Mouse (Mus musculus) midbrain, embryonic 13.5 days (tissue): Measurements from ENCODE around the gene Spire2. TPM values are rescaled to one million over a fixed set of nuclear protein-coding genes. Genes with fewer than 3 reads are reported as not detected.
"Not testable (repeated sequence)": the region's sequence is repeated elsewhere in the genome, so short reads cannot be mapped to it uniquely, and the experiment has no call there.

Experiments used
- ATAC-seq: fragments of 200-750 bp; cut with Nextera tagmentation; 2 replicates; pipeline ENCODE4 v1.8.0; 2017; ENCODE audit warnings: mild to moderate bottlenecking, moderate TSS enrichment, moderate library complexity
- H3K27ac ChIP-seq: fragments of 300-500 bp; sonication (generic); 2 replicates; pipeline ENCODE4 v1.5.1; 2015; ENCODE audit warnings: inconsistent platforms, mild to moderate bottlenecking, moderate library complexity
- H3K27me3 ChIP-seq: fragments of 300-500 bp; sonication (generic); 2 replicates; pipeline ENCODE4 v1.6.1; 2015; ENCODE audit warnings: mild to moderate bottlenecking, inconsistent platforms
- H3K36me3 ChIP-seq: fragments of 300-500 bp; sonication (generic); 2 replicates; pipeline ENCODE4 v1.6.1; 2015; ENCODE audit warnings: mild to moderate bottlenecking, inconsistent platforms
- H3K4me1 ChIP-seq: fragments of 300-500 bp; sonication (generic); replicated peaks from 2 replicates; pipeline ENCODE4 v1.6.1; 2015; ENCODE audit warnings: inconsistent platforms
- H3K4me2 ChIP-seq: fragments of 300-500 bp; sonication (generic); replicated peaks from 2 replicates; pipeline ENCODE4 v1.6.1; 2015; ENCODE audit warnings: moderate library complexity, mild to moderate bottlenecking, inconsistent platforms
- H3K4me3 ChIP-seq: fragments of 300-500 bp; sonication (generic); replicated peaks from 2 replicates; pipeline ENCODE4 v1.5.1; 2015; ENCODE audit warnings: mild to moderate bottlenecking, inconsistent platforms
- H3K9ac ChIP-seq: fragments of 300-500 bp; sonication (generic); replicated peaks from 2 replicates; pipeline ENCODE4 v1.6.1; 2015; ENCODE audit warnings: mild to moderate bottlenecking, inconsistent platforms
- H3K9me3 ChIP-seq: fragments of 300-500 bp; sonication (generic); 2 replicates; pipeline ENCODE4 v1.6.1; 2016; ENCODE audit warnings: mild to moderate bottlenecking, inconsistent platforms
- WGBS: fragments of 180-500 bp; shearing (Covaris S2); methylation state at CpG from one replicate; pipeline ENCODE4 v1.1.7; 2015; 5-methylcytosine and 5-hydroxymethylcytosine counted together
- polyA plus RNA-seq: library from polyadenylated mRNA; unstranded; fragments of >200 nt; fragmentation: Nextera tagmentation; extraction: Ambion mirVana; gene quantifications from 2 replicates; pipeline ENCODE4 v1.2.1, GENCODE M21; 2015

The Spire2 gene
- polyA plus RNA-seq, 1 experiment from 2014 or later, result 38.7 TPM

DNA sequence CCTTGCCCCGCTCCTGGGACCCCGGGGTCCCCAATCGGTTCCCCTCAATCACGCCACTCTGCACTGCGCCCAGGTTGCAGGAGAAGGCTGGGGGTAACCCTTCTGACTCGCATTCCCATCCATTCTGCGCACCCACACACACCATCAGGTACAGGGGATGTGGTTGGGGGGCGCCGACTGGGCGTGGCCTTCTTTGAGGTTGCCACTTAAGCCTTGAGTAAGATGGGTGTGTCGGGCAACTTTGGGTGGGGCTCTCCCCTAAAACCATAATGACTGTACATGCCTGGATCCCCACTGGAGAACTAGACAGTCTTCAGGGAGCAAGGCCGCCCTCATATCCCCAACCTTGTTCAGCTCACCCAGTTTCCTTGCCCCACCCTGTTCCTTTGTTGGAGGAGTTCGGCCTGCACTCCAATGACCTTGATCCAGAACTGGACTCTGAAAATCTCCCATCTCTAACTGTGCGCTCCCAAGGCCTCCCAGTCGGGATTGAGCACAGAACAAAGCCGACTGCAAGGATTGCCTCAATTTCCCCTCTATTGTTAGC is 79.3 kb downstream of the Spire2 start:
- peak overlapping the region; percentile 98 for H3K4me3 ChIP-seq
- peak overlapping the region; percentile 99 for H3K27ac ChIP-seq
- peak; percentile 55 for ATAC-seq
- H3K9ac ChIP-seq, result peak overlapping the region; percentile 100
- H3K9me3 ChIP-seq, result no peaks in the 10 kb centered on the region
- H3K27me3 ChIP-seq, result no peaks in the 10 kb centered on the region
- peaks cover 4% of the 10 kb centered on the region; the same call in 1 of the 2 replicates for H3K36me3 ChIP-seq
- peak overlapping the region; percentile 90 for H3K4me2 ChIP-seq
- peaks cover 61% of the 10 kb centered on the region for H3K4me1 ChIP-seq
- 3% methylated on average over 16 of the region's 16 CpGs for WGBS

DNA sequence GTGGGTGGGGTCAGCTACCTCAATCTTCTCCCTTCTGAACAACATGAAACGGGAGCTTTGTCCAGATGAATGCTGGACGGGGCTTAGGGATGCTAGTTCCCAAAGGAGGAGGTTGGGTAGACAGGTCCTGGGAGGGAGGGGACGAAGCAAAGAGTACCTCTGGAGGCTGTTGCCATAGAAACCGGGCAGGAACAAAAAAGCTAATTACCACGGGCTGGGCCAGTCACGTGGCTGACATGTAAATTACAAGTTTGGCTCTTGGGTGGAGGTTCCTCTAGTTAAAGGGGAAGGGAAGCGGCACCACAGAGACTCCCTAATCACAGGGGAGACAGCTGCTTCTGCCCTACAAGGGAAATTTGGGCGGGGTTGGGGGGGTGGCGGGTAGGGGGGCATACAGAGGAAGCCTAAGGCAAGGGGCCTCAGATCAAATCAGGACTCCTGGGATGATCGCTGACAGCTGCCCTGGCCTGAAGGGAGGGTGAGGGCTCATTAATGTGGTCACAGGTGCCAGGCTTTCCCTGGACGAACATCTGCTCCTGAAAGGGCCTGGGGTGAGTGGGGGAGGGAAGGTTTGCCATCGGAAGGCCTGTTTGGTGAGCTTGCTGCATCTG is 80.2 kb downstream of the Spire2 start:
- ATAC-seq, result peak; percentile 28
- peaks cover 4% of the 10 kb centered on the region; the same call in 1 of the 2 replicates for H3K36me3 ChIP-seq
- H3K9me3 ChIP-seq, result no peaks in the 10 kb centered on the region
- H3K4me1 ChIP-seq, result peaks cover 62% of the 10 kb centered on the region
- peak overlapping the region; percentile 90 for H3K4me2 ChIP-seq
- under 1% methylated on average over 12 of the region's 12 CpGs for WGBS
- no peaks in the 10 kb centered on the region for H3K27me3 ChIP-seq
- peak overlapping the region; percentile 100 for H3K9ac ChIP-seq
- peak overlapping the region; percentile 99 for H3K27ac ChIP-seq
- peak overlapping the region; percentile 98 for H3K4me3 ChIP-seq

DNA sequence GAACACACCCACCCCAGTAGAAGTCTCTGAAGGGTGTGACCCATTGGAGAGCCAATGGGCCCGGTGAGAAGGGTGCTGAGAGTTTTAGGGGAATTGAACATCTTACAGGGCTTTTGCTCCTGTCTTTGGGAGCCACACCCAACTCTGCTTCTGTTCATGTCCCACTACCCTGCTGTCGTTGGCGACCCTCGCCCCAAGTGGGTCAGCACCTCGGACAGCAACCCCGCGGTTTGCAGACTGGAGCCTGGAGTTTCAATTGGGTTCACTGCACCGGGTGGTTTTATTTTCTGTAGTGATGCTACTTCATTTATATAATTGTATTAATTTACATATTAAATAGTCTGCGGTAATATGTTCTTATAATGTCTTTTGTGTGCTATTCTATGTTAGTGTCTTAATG is 81.7 kb downstream of the Spire2 start:
- peak overlapping the region; percentile 98 for H3K4me3 ChIP-seq
- peaks cover 20% of the 10 kb centered on the region for H3K36me3 ChIP-seq
- H3K4me2 ChIP-seq, result peak overlapping the region; percentile 90
- peak overlapping the region; percentile 99 for H3K27ac ChIP-seq
- peak overlapping the region; percentile 100 for H3K9ac ChIP-seq
- no peaks in the 10 kb centered on the region for H3K27me3 ChIP-seq
- no peaks in the 10 kb centered on the region for H3K9me3 ChIP-seq
- 13% methylated on average over 9 of the region's 9 CpGs for WGBS
- no peak for ATAC-seq
- H3K4me1 ChIP-seq, result peaks cover 66% of the 10 kb centered on the region

DNA sequence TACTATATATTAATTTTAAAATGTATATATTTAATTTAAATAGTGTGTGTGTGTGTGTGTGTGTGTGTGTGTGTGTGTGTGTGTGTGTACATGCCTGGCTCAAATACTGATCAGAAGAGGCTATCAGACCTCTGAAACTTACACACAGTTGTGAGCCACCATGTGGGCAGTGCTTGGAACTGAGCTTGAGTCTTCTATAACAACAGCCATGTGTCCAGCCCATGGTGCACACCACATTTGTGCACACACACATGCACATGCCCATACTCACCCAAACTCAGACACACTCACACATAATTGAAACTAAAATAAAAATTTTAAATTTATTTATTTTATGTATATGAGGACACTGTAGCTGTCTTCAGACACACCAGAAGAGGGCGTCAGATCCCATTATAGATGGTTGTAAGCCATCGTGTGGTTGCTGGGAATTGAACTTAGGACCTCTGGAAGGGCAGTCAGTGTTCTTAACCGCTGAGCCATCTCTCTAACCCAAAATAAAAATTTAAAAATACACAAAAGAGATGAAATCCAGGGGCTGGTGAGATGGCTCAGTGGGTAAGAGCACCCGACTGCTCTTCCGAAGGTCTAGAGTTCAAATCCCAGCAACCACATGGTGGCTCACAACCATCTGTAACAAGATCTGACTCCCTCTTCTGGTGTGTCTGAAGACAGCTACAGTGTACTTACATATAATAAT is 82.6 kb downstream of the Spire2 start:
- Histone ChIP-seq H3K4me1 (peaks cover 57% of the 10 kb centered on the region), H3K4me3 (peak overlapping the region; percentile 98), H3K36me3 (peaks cover 29% of the 10 kb centered on the region), H3K4me2 (peak overlapping the region; percentile 90)
- not testable (repeated sequence) for H3K27ac ChIP-seq, H3K9me3 ChIP-seq, H3K9ac ChIP-seq, ATAC-seq, H3K27me3 ChIP-seq
- WGBS, result 83% methylated on average over 5 of the region's 5 CpGs

DNA sequence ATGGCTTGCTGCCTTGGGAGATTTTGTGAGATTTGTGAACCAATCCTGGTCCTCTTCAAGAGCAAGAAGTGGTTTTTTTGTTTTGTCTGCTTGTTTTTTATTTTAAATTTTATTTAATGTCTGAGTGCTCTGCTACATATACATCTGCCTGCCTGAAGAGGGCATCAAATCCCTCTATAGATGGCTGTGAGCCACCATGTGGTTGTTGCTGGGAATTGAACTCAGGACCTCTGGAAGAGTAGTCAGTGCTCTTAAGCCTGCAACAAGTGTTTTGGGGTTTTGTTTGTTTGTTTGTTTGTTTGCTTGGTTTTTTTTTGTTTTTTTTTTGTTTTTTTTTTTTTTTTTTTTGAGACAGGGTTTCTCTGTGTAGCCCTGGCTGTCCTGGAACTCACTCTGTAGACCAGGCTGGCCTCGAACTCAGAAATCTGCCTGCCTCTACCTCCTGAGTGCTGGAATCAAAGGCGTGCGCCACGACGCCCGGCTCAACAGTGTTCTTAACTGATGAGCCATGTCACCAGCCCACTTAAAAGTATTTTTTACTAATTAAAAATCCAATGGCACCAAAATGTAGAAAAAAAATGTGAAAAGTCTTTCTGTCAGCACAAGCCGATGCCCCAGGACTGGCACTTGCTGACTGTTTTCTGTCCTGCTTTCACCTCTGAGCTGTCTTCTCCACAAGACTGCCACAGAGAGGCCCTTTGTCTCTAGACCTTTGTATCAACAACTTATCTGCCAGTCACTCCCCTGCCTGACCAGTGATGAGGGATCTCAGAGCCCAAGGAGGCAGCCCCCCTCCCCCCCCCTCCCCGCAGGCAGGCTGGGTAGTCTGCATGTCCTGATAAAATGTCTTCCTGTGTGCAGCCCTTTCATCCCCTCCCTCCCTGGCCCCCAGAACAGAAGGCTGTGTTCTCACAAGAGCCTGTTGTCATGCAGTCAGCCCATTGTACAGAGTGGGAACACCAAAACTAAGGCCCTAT is 83.7 kb downstream of the Spire2 start:
- Histone ChIP-seq H3K9me3 (no peaks in the 10 kb centered on the region), H3K27ac (0 out of 2 replicates have a peak overlapping the region, but pooled peaks have one; percentile 7), H3K4me1 (peaks cover 56% of the 10 kb centered on the region), H3K4me2 (peak overlapping the region; percentile 90), H3K36me3 (peaks cover 40% of the 10 kb centered on the region), H3K4me3 (peak overlapping the region; percentile 98), H3K9ac (no peak overlapping the region), H3K27me3 (no peaks in the 10 kb centered on the region)
- 86% methylated on average over 8 of the region's 8 CpGs for WGBS
- no peak for ATAC-seq

DNA sequence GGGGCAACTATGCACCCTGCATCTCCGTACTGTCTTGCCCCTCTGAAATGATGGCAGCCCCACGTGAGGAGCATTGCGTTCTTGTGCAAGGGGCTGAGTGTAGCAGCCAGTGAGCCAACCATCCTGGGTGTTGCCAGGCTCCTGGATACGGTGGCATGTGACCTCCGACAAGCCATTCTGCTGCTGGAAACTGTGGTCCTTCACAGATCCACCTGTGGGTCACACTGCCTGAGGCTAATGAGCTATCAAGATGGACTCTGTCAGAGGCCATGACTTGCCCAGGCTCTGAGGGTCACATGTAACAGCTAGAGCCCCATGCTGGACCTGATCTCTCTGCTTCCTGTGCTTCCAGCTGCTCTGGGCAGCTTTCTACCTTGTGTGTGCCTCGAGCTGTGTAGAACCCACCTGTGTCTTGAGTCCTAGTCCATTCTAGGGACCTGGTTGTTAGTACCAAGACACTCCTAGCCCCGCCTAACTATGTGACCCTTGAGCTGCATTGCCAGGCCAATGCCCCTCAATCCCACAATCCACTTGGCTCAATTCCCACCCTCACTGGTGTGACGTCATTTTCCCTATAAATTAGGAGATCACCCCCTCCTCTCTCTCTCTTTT is 84.5 kb downstream of the Spire2 start:
- Histone ChIP-seq H3K4me2 (peak overlapping the region; percentile 90), H3K4me3 (peak overlapping the region; percentile 98), H3K36me3 (peaks cover 46% of the 10 kb centered on the region), H3K4me1 (peaks cover 61% of the 10 kb centered on the region), H3K27me3 (no peaks in the 10 kb centered on the region), H3K27ac (0 out of 2 replicates have a peak overlapping the region, but pooled peaks have one; percentile 7), H3K9me3 (no peaks in the 10 kb centered on the region), H3K9ac (no peak overlapping the region)
- ATAC-seq, result no peak
- 81% methylated on average over 8 of the region's 8 CpGs for WGBS

Other genes starting within 250 kb of the Spire2 start
- gene Rpl13, start 230.4 kb upstream of the Spire2 start, polyA plus RNA-seq, result 776 and 798 TPM in 2 replicates
- gene Cpne7, start 215.3 kb upstream of the Spire2 start, polyA plus RNA-seq, result 1.6 and 1.9 TPM in 2 replicates
- 0.77 and 1.0 TPM in 2 replicates for gene Sult5a1, start 174.4 kb upstream of the Spire2 start, polyA plus RNA-seq
- not detected in 2 replicates for gene Dpep1, start 146.5 kb upstream of the Spire2 start, polyA plus RNA-seq
- gene Chmp1a, start 120.0 kb upstream of the Spire2 start, polyA plus RNA-seq, result 196 and 212 TPM in 2 replicates
- 6.5 and 7.2 TPM in 2 replicates for gene Spata33, start 119.9 kb upstream of the Spire2 start, polyA plus RNA-seq
- 48.3 and 48.7 TPM in 2 replicates for gene Cdk10, start 107.9 kb upstream of the Spire2 start, polyA plus RNA-seq
- gene Spata2l, start 96.5 kb upstream of the Spire2 start, polyA plus RNA-seq, result 2.7 and 2.8 TPM in 2 replicates
- 23.6 and 26.3 TPM in 2 replicates for gene Zfp276, start 78.5 kb upstream of the Spire2 start, polyA plus RNA-seq
- gene Vps9d1, start 78.4 kb upstream of the Spire2 start, polyA plus RNA-seq, result 51.5 and 53.4 TPM in 2 replicates
- gene Fanca, start 14.1 kb upstream of the Spire2 start, polyA plus RNA-seq, result 14.0 and 15.2 TPM in 2 replicates
- 238 and 263 TPM in 2 replicates for gene Tcf25, start 41.0 kb downstream of the Spire2 start, polyA plus RNA-seq
- 0.17 and 0.31 TPM in 2 replicates for gene Mc1r, start 74.4 kb downstream of the Spire2 start, polyA plus RNA-seq
- 1,993 and 2,050 TPM in 2 replicates for gene Tubb3, start 78.7 kb downstream of the Spire2 start, polyA plus RNA-seq
- 41.7 and 42.8 TPM in 2 replicates for gene Def8, start 90.8 kb downstream of the Spire2 start, polyA plus RNA-seq
- gene Afg3l1, start 145.2 kb downstream of the Spire2 start, polyA plus RNA-seq, result 59.3 and 62.1 TPM in 2 replicates
- gene Dbndd1, start 182.8 kb downstream of the Spire2 start, polyA plus RNA-seq, result 88.8 and 93.3 TPM in 2 replicates
- 40.8 and 44.3 TPM in 2 replicates for gene Gas8, start 186.1 kb downstream of the Spire2 start, polyA plus RNA-seq